Mouse (Mus musculus) CD8-positive naive resting alpha-beta T cell, adult 2 months (primary cell): ENCODE data around the gene Prim1.
"Not testable (repeated sequence)": the region's sequence is repeated elsewhere in the genome, so short reads cannot be mapped to it uniquely, and the experiment has no call there.

ENCODE experiments used
- DNase-seq, 2 experiments: peaks; one replicate each; pipeline ENCODE4 v3.0.0; 2022; ENCODE audit warnings: low read depth in 2 of 2, low spot score in 2 of 2

Gene Prim1

GRCm38 (mm10) chr10:128070432-128070831 lies 55.5 kb downstream of the Prim1 start:
- not testable (repeated sequence) for DNase-seq

GRCm38 (mm10) chr10:128078269-128078668 lies 63.3 kb downstream of the Prim1 start:
- not testable (repeated sequence) for DNase-seq
